Mouse (Mus musculus): ENCODE measurements around the gene Hexim2. TPM values are rescaled to one million over a fixed set of nuclear protein-coding genes. Genes with fewer than 3 reads are reported as not detected.

Hexim2 gene
- polyA plus RNA-seq, 1 experiment from 2014 or later = 9.6 TPM

- no peak overlapping the region for H3K9ac ChIP-seq (ENCODE audit: low read length)
- 28% methylated on average over 10 of the region's 10 CpGs for WGBS
- no peaks in the 10 kb centered on the region for H3K36me3 ChIP-seq (ENCODE audit: control insufficient read depth, insufficient read depth, low read length)
- no peak overlapping the region for H3K27ac ChIP-seq (ENCODE audit: low read depth, low read length)
- no peaks in the 10 kb centered on the region for H3K9me3 ChIP-seq (replicated peaks; ENCODE audit: control insufficient read depth, low read length)
- H3K4me2 ChIP-seq (ENCODE audit: low read length) = no peak overlapping the region
- DNase-seq (ENCODE audit: low spot score) (no peak), ATAC-seq (no peak)
- no peaks in the 10 kb centered on the region for H3K4me1 ChIP-seq (ENCODE audit: control insufficient read depth, insufficient read depth, low read length)
- H3K27me3 ChIP-seq (replicated peaks; ENCODE audit: control insufficient read depth, insufficient read depth, low read length) = peaks cover 1% of the 10 kb centered on the region
- H3K4me3 ChIP-seq (ENCODE audit: low read depth, low read length) = no peak overlapping the region
Observed at GRCm38 (mm10) chr11:103164391-103164790, 32.2 kb downstream of the Hexim2 start.

GRCm38 (mm10) chr11:103168690-103169390, 36.6 kb downstream of the Hexim2 start:
- Histone ChIP-seq H3K4me1 (ENCODE audit: control insufficient read depth, insufficient read depth, low read length) (no peaks in the 10 kb centered on the region), H3K4me3 (ENCODE audit: low read depth, low read length) (no peak overlapping the region), H3K27me3 (replicated peaks; ENCODE audit: control insufficient read depth, insufficient read depth, low read length) (peaks cover 32% of the 10 kb centered on the region), H3K4me2 (ENCODE audit: low read length) (no peak overlapping the region), H3K36me3 (ENCODE audit: control insufficient read depth, insufficient read depth, low read length) (no peaks in the 10 kb centered on the region), H3K9ac (ENCODE audit: low read length) (no peak overlapping the region), H3K9me3 (replicated peaks; ENCODE audit: control insufficient read depth, low read length) (no peaks in the 10 kb centered on the region), H3K27ac (ENCODE audit: low read depth, low read length) (no peak overlapping the region)
- WGBS = 26% methylated on average over 9 of the region's 9 CpGs
- ATAC-seq = no peak
- peak; percentile 81 for DNase-seq (ENCODE audit: low spot score)

GRCm38 (mm10) chr11:103169664-103170063, 37.4 kb downstream of the Hexim2 start:
- peaks cover 32% of the 10 kb centered on the region for H3K27me3 ChIP-seq (replicated peaks; ENCODE audit: control insufficient read depth, insufficient read depth, low read length)
- no peaks in the 10 kb centered on the region for H3K36me3 ChIP-seq (ENCODE audit: control insufficient read depth, insufficient read depth, low read length)
- H3K4me2 ChIP-seq (ENCODE audit: low read length) = no peak overlapping the region
- no peaks in the 10 kb centered on the region for H3K9me3 ChIP-seq (replicated peaks; ENCODE audit: control insufficient read depth, low read length)
- 77% methylated on average over 5 of the region's 5 CpGs for WGBS
- no peak overlapping the region for H3K4me3 ChIP-seq (ENCODE audit: low read depth, low read length)
- DNase-seq (ENCODE audit: low spot score) = no peak
- no peak overlapping the region for H3K27ac ChIP-seq (ENCODE audit: low read depth, low read length)
- H3K9ac ChIP-seq (ENCODE audit: low read length) = no peak overlapping the region
- ATAC-seq = no peak
- no peaks in the 10 kb centered on the region for H3K4me1 ChIP-seq (ENCODE audit: control insufficient read depth, insufficient read depth, low read length)

GRCm38 (mm10) chr11:103170111-103170493, 37.9 kb downstream of the Hexim2 start:
- no peak for ATAC-seq
- no peak for DNase-seq (ENCODE audit: low spot score)
- peak overlapping the region; percentile 84 for H3K4me2 ChIP-seq (ENCODE audit: low read length)
- H3K9me3 ChIP-seq (replicated peaks; ENCODE audit: control insufficient read depth, low read length) = no peaks in the 10 kb centered on the region
- H3K4me3 ChIP-seq (ENCODE audit: low read depth, low read length) = peak overlapping the region; percentile 63
- H3K27me3 ChIP-seq (replicated peaks; ENCODE audit: control insufficient read depth, insufficient read depth, low read length) = peaks cover 32% of the 10 kb centered on the region
- no peaks in the 10 kb centered on the region for H3K4me1 ChIP-seq (ENCODE audit: control insufficient read depth, insufficient read depth, low read length)
- WGBS = 42% methylated on average over 3 of the region's 3 CpGs
- H3K9ac ChIP-seq (ENCODE audit: low read length) = peak overlapping the region; percentile 68
- H3K36me3 ChIP-seq (ENCODE audit: control insufficient read depth, insufficient read depth, low read length) = no peaks in the 10 kb centered on the region
- no peak overlapping the region for H3K27ac ChIP-seq (ENCODE audit: low read depth, low read length)

GRCm38 (mm10) chr11:103170494-103171285, 38.5 kb downstream of the Hexim2 start, which contains the start of gene Fmnl1:
TSS of gene Fmnl1 (plus strand) at chr11:103171107.
- peak; percentile 66 for DNase-seq (ENCODE audit: low spot score)
- Histone ChIP-seq H3K9ac (ENCODE audit: low read length) (peak within 1 kb of the TSS; percentile 68), H3K4me1 (ENCODE audit: control insufficient read depth, insufficient read depth, low read length) (no peaks in the 10 kb centered on the region), H3K4me3 (ENCODE audit: low read depth, low read length) (peak within 1 kb of the TSS; percentile 63), H3K27ac (ENCODE audit: low read depth, low read length) (no peak within 1 kb of the TSS), H3K9me3 (replicated peaks; ENCODE audit: control insufficient read depth, low read length) (no peaks in the 10 kb centered on the region), H3K4me2 (ENCODE audit: low read length) (peak within 1 kb of the TSS; percentile 84), H3K36me3 (ENCODE audit: control insufficient read depth, insufficient read depth, low read length) (no peaks in the 10 kb centered on the region), H3K27me3 (replicated peaks; ENCODE audit: control insufficient read depth, insufficient read depth, low read length) (peaks cover 32% of the 10 kb centered on the region)
- WGBS = 1% methylated on average over 50 of the region's 84 CpGs
- peak; percentile 87 for ATAC-seq

GRCm38 (mm10) chr11:103171286-103171620, 39.0 kb downstream of the Hexim2 start:
- peak overlapping the region; percentile 68 for H3K9ac ChIP-seq (ENCODE audit: low read length)
- no peak overlapping the region for H3K27ac ChIP-seq (ENCODE audit: low read depth, low read length)
- H3K9me3 ChIP-seq (replicated peaks; ENCODE audit: control insufficient read depth, low read length) = no peaks in the 10 kb centered on the region
- peak overlapping the region; percentile 84 for H3K4me2 ChIP-seq (ENCODE audit: low read length)
- DNase-seq (ENCODE audit: low spot score) (no peak), ATAC-seq (no peak)
- no peaks in the 10 kb centered on the region for H3K36me3 ChIP-seq (ENCODE audit: control insufficient read depth, insufficient read depth, low read length)
- WGBS = 0% methylated on average over 16 of the region's 23 CpGs
- peaks cover 32% of the 10 kb centered on the region for H3K27me3 ChIP-seq (replicated peaks; ENCODE audit: control insufficient read depth, insufficient read depth, low read length)
- no peaks in the 10 kb centered on the region for H3K4me1 ChIP-seq (ENCODE audit: control insufficient read depth, insufficient read depth, low read length)
- H3K4me3 ChIP-seq (ENCODE audit: low read depth, low read length) = peak overlapping the region; percentile 63

DNA sequence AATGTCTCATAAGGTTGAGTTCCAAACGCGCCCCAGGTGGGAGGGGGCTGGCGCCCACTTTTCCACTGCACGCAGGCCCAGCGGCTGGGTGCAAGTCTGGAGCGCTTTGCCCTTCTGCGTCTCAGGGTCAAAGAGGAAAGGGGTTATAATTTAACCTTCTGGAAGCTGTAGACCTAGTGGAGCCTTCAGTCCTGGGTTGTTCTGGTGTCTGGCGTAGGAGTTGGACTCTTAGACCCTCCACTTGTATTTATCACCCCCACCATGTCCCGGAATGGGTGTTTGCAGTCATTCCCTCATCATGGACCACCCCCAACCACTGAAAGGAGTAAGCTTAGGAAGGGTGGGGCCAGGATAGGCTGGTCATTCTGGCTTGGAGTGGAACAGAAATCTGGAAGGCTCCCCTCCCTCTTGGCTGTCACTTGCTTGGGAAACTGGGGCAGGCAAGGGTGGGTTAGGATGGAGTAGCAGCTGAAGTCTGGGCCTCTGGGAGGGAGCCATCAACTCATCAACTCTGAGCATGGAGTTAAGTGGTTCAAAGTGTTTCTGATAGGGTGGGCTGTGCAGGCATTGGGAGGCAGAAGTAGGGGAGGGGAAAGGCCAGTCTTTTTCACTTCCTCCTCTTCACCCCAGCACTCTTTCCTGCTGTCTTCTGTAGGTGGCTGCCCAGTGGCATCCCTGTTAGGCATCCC, 39.6 kb downstream of the Hexim2 start:
- Histone ChIP-seq H3K27me3 (replicated peaks; ENCODE audit: control insufficient read depth, insufficient read depth, low read length) (peaks cover 32% of the 10 kb centered on the region), H3K9me3 (replicated peaks; ENCODE audit: control insufficient read depth, low read length) (no peaks in the 10 kb centered on the region), H3K4me1 (ENCODE audit: control insufficient read depth, insufficient read depth, low read length) (no peaks in the 10 kb centered on the region), H3K27ac (ENCODE audit: low read depth, low read length) (no peak overlapping the region), H3K4me2 (ENCODE audit: low read length) (peak overlapping the region; percentile 84), H3K9ac (ENCODE audit: low read length) (no peak overlapping the region), H3K36me3 (ENCODE audit: control insufficient read depth, insufficient read depth, low read length) (no peaks in the 10 kb centered on the region), H3K4me3 (ENCODE audit: low read depth, low read length) (peak overlapping the region; percentile 63)
- no peak for ATAC-seq
- DNase-seq (ENCODE audit: low spot score) = no peak
- 51% methylated on average over 9 of the region's 9 CpGs for WGBS

- Histone ChIP-seq H3K27ac (ENCODE audit: low read depth, low read length) (no peak overlapping the region), H3K4me2 (ENCODE audit: low read length) (no peak overlapping the region; the same call in 1 of the 2 replicates)
- no peak for ATAC-seq
Observed at GRCm38 (mm10) chr11:103172392-103173040, 40.3 kb downstream of the Hexim2 start.

More at GRCm38 (mm10) chr11:103172392-103173040, 40.3 kb downstream of the Hexim2 start:
- Histone ChIP-seq H3K4me1 (ENCODE audit: control insufficient read depth, insufficient read depth, low read length) (no peaks in the 10 kb centered on the region), H3K9ac (ENCODE audit: low read length) (no peak overlapping the region), H3K36me3 (ENCODE audit: control insufficient read depth, insufficient read depth, low read length) (no peaks in the 10 kb centered on the region), H3K4me3 (ENCODE audit: low read depth, low read length) (no peak overlapping the region), H3K27me3 (replicated peaks; ENCODE audit: control insufficient read depth, insufficient read depth, low read length) (peaks cover 32% of the 10 kb centered on the region), H3K9me3 (replicated peaks; ENCODE audit: control insufficient read depth, low read length) (no peaks in the 10 kb centered on the region)
- 61% methylated on average over 6 of the region's 6 CpGs for WGBS
- no peak for DNase-seq (ENCODE audit: low spot score)

All from forebrain, embryonic 14.5 days (tissue).